Mouse (Mus musculus) kidney, adult 2 months (tissue): Measurements from ENCODE around the gene Ptpn14.

Source experiments
- CTCF ChIP-seq: fragments of 200-500 bp; conservative IDR thresholded peaks from 2 replicates; pipeline ENCODE4 v1.5.1; 2011; ENCODE audit warnings: low read depth, mild to moderate bottlenecking, control low read depth, low read length, moderate library complexity, mixed read lengths; ENCODE audit not compliant: insufficient read depth, insufficient read length
- POLR2A ChIP-seq: fragments of 200-500 bp; IDR thresholded peaks from one replicate; pipeline ENCODE4 v1.6.1; 2011; ENCODE audit warnings: low read depth, low read length, control low read depth

- TF ChIP-seq CTCF, result no peak
- no peak for TF ChIP-seq POLR2A
These were observed 147.4 kb downstream of the Ptpn14 start for GRCm38 (mm10) chr1:189875439-189875861.
